8 mouse cellular contexts compared by ENCODE assay signal in the genomic region with DNA sequence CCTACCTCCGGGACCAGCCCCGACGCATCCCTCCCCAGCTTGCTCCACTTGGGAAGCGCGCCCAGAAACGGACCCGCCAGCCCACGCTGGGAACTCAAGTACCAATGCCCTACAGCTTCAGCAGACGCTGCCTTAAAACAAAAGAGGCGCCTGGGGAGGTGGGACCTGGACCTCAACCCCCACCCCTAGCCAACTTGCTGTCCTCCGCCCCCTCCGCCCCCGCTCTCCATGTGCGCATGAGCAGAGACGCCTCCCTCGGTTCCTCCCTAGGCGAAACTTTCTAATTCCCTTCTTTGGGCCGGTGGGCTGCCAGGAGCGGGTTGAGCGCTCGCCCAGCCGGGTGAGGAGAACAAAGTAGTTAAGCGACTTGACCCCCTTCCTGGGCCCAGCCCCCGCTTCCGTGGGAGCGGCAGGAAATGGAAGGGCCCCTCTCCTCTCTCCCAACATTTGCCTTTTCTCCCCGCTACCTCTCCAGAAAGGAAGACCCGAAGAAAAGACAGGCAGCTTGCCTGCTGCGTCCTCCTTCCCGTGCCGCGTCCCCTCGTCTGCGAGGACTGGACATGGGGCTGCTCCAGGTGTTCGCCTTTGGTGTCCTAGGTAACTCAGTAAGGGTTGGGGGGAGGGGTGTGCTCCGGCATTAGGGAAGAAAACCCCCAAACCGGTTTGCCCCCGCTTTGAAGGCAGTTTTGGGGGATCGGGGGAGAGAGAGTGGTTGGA. TPM values are rescaled to one million over a fixed set of nuclear protein-coding genes. Genes with fewer than 3 reads are reported as not detected.
A peak's percentile ranks its signal among the peaks of the same experiment; 100 is the strongest.
DNase-seq lines count a peak whose midpoint lies in the region; ATAC-seq and TF ChIP-seq lines count a peak whose summit lies in the region.

A gene (plus strand): TSS at position 230 of the 717 bp plus-strand sequence.

- H3K9me3 ChIP-seq in intestine, postnatal 0 days (ENCODE audit: control insufficient read depth), result no peaks in the 10 kb centered on the region
- H3K9me3 ChIP-seq in limb, embryonic 12.5 days, result no peaks in the 10 kb centered on the region
- no peaks in the 10 kb centered on the region for H3K9me3 ChIP-seq in midbrain, embryonic 15.5 days

- no peak within 1 kb of the TSS for H3K27ac ChIP-seq in cortical plate, adult 2 months (ENCODE audit: insufficient read depth, low read length)
- peak within 1 kb of the TSS; percentile 63 for H3K27ac ChIP-seq in intestine, postnatal 0 days (ENCODE audit: low read depth, low read length)
- H3K27ac ChIP-seq in limb, embryonic 12.5 days, result peak within 1 kb of the TSS; percentile 89
- H3K27ac ChIP-seq in midbrain, embryonic 15.5 days, result no peak within 1 kb of the TSS

- H3K4me2 ChIP-seq in intestine, postnatal 0 days (replicated peaks; ENCODE audit: low read depth), result peak within 1 kb of the TSS; percentile 87
- peak within 1 kb of the TSS; percentile 93 for H3K4me2 ChIP-seq in limb, embryonic 12.5 days
- H3K4me2 ChIP-seq in midbrain, embryonic 15.5 days, result peak within 1 kb of the TSS; percentile 92

- no peaks in the 10 kb centered on the region; the same call in 1 of the 2 replicates for H3K4me1 ChIP-seq in cortical plate, adult 2 months (ENCODE audit: control insufficient read depth, insufficient read depth, low read length)
- 0 out of 2 replicates have a peak, but pooled peaks cover 5% of the 10 kb centered on the region for H3K4me1 ChIP-seq in intestine, postnatal 0 days (replicated peaks; ENCODE audit: control insufficient read depth, insufficient read depth, low read length)
- H3K4me1 ChIP-seq in limb, embryonic 12.5 days (replicated peaks), result peaks cover 33% of the 10 kb centered on the region
- peaks cover 23% of the 10 kb centered on the region for H3K4me1 ChIP-seq in midbrain, embryonic 15.5 days

- no peaks in the 10 kb centered on the region for H3K36me3 ChIP-seq in intestine, postnatal 0 days (ENCODE audit: control insufficient read depth, insufficient read depth)
- peaks cover 19% of the 10 kb centered on the region for H3K36me3 ChIP-seq in limb, embryonic 12.5 days
- H3K36me3 ChIP-seq in midbrain, embryonic 15.5 days (replicated peaks), result no peaks in the 10 kb centered on the region

- peak within 1 kb of the TSS; percentile 57 for H3K9ac ChIP-seq in intestine, postnatal 0 days (ENCODE audit: low read depth, low read length)
- H3K9ac ChIP-seq in limb, embryonic 12.5 days (replicated peaks), result peak within 1 kb of the TSS; percentile 78
- H3K9ac ChIP-seq in midbrain, embryonic 15.5 days, result peak within 1 kb of the TSS; percentile 36

- TF ChIP-seq CTCF in cortical plate, adult 2 months (IDR thresholded peaks at IDR 0.05; ENCODE audit: extremely low read depth, insufficient read depth, low read length), result no peak
- TF ChIP-seq CTCF in intestine, postnatal 0 days (IDR thresholded peaks at IDR 0.05; ENCODE audit: low read depth), result no peak

- peak within 1 kb of the TSS; percentile 89 for H3K4me3 ChIP-seq in cortical plate, adult 2 months (ENCODE audit: insufficient read depth, low read length)
- H3K4me3 ChIP-seq in intestine, postnatal 0 days (ENCODE audit: low read depth, low read length), result peak within 1 kb of the TSS; percentile 53
- H3K4me3 ChIP-seq in limb, embryonic 12.5 days (replicated peaks), result peak within 1 kb of the TSS; percentile 72
- peak within 1 kb of the TSS; percentile 48 for H3K4me3 ChIP-seq in midbrain, embryonic 15.5 days

- WGBS in intestine, postnatal 0 days, result under 1% methylated on average over 39 of the region's 39 CpGs
- under 1% methylated on average over 39 of the region's 39 CpGs for WGBS in limb, embryonic 12.5 days
- under 1% methylated on average over 38 of the region's 39 CpGs for WGBS in midbrain, embryonic 15.5 days

- 0 out of 2 replicates have a peak, but pooled peaks have one; percentile 22 for ATAC-seq in intestine, postnatal 0 days
- peak; percentile 57 for ATAC-seq in limb, embryonic 12.5 days (ENCODE audit: insufficient number of reproducible peaks, insufficient read depth, low FRiP score, low TSS enrichment, low read depth)
- ATAC-seq in midbrain, embryonic 15.5 days (replicated peaks), result peak; percentile 73

- peaks cover 23% of the 10 kb centered on the region for H3K27me3 ChIP-seq in intestine, postnatal 0 days (replicated peaks; ENCODE audit: control insufficient read depth, insufficient read depth, low read length)
- peaks cover 3% of the 10 kb centered on the region; the same call in 1 of the 2 replicates for H3K27me3 ChIP-seq in limb, embryonic 12.5 days
- H3K27me3 ChIP-seq in midbrain, embryonic 15.5 days (replicated peaks), result peaks cover 44% of the 10 kb centered on the region

- TF ChIP-seq POLR2A in cortical plate, adult 2 months (IDR thresholded peaks at IDR 0.05; ENCODE audit: extremely low read depth, insufficient read depth, low read length), result 0 out of 2 replicates have a peak, but pooled peaks have one; percentile 19

- DNase-seq in WW6 (ENCODE audit: low read depth, low spot score), result peak; percentile 45
- DNase-seq in gonadal fat pad, adult 2 months (ENCODE audit: low read depth), result no peak
- peak; percentile 80 for DNase-seq in testis, postnatal 14 days (ENCODE audit: low spot score)
- DNase-seq in B cell, adult 2 months, result no peak

RNA-seq across cellular contexts. Expression of the gene that starts here (rescaled TPM):
- 4.2 and 4.4 TPM in 2 replicates for polyA plus RNA-seq in cortical plate, adult 2 months (2012; rRNA removed)
- 38.9 and 45.8 TPM in 2 replicates for polyA plus RNA-seq in gonadal fat pad, adult 2 months (2012; rRNA removed)
- polyA plus RNA-seq in intestine, postnatal 0 days (2015; fragmentation: Nextera tagmentation; extraction: Ambion mirVana), result 25.8 and 27.5 TPM in 2 replicates
- 60.4 and 64.8 TPM in 2 replicates for polyA plus RNA-seq in limb, embryonic 12.5 days (2016; fragmentation: Nextera tagmentation; extraction: Ambion mirVana)
- 16.6 and 16.8 TPM in 2 replicates for polyA plus RNA-seq in midbrain, embryonic 15.5 days (2015; fragmentation: Nextera tagmentation; extraction: Ambion mirVana)

Comparison
In these comparisons a context has a peak if more than half of its experiments do, and no peak if none do; other contexts are left out.
1. DNase-seq: peak in WW6 (single experiment) and testis, postnatal 14 days (single experiment); none in gonadal fat pad, adult 2 months (single experiment) and B cell, adult 2 months (0 of 2).
2. H3K27ac ChIP-seq: peak in intestine, postnatal 0 days (single experiment) and limb, embryonic 12.5 days (single experiment); none in cortical plate, adult 2 months (single experiment) and midbrain, embryonic 15.5 days (single experiment).
3. ATAC-seq: peak in every context shown above with its lines; median percentile 73 in midbrain, embryonic 15.5 days; 57 in limb, embryonic 12.5 days; 22 in intestine, postnatal 0 days.
4. Peak in every context shown above with its lines, with median percentiles within 50 percentile points of each other: H3K4me3 ChIP-seq, H3K4me2 ChIP-seq and H3K9ac ChIP-seq.